Mouse (Mus musculus): Measurements from ENCODE around the gene Csf2rb. TPM values are rescaled to one million over a fixed set of nuclear protein-coding genes. Genes with fewer than 3 reads are reported as not detected.

Gene Csf2rb
- polyA plus RNA-seq, 1 experiment from 2014 or later = 1.0 TPM

DNA sequence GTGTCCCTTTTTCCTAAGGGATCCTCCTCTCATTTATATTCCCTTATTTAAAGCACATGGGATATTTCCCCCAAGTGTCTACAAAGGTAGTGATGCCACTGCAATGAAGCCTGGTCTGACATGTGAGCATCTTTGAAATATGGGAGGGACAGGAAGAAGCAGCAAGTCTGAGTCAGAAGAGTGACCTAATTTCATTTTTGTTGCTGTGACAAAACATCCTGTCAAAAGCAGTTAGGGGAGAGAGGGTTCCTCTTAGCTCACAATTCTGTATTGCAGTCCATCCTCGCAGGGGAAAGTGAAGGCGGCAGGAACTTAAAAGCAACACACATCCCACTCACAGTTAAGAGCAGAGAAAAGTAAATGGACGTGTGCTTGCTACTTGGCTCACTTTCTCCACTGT lies 65.3 kb downstream of the Csf2rb start:
- Histone ChIP-seq H3K27me3 (ENCODE audit: control insufficient read depth, insufficient read depth, low read length) (no peaks in the 10 kb centered on the region), H3K9me3 (ENCODE audit: control insufficient read depth, low read length) (no peaks in the 10 kb centered on the region), H3K4me3 (replicated peaks; ENCODE audit: low read depth, low read length) (no peak overlapping the region), H3K4me2 (ENCODE audit: low read length) (no peak overlapping the region), H3K27ac (replicated peaks; ENCODE audit: low read depth, low read length) (no peak overlapping the region), H3K36me3 (ENCODE audit: control insufficient read depth, insufficient read depth, low read length) (no peaks in the 10 kb centered on the region), H3K4me1 (ENCODE audit: control insufficient read depth, insufficient read depth, low read length) (no peaks in the 10 kb centered on the region), H3K9ac (replicated peaks; ENCODE audit: low read length) (no peak overlapping the region)
- 85% methylated on average over 3 of the region's 3 CpGs for WGBS
- DNase-seq (no peak), ATAC-seq (ENCODE audit: low FRiP score, low TSS enrichment) (no peak)

DNA sequence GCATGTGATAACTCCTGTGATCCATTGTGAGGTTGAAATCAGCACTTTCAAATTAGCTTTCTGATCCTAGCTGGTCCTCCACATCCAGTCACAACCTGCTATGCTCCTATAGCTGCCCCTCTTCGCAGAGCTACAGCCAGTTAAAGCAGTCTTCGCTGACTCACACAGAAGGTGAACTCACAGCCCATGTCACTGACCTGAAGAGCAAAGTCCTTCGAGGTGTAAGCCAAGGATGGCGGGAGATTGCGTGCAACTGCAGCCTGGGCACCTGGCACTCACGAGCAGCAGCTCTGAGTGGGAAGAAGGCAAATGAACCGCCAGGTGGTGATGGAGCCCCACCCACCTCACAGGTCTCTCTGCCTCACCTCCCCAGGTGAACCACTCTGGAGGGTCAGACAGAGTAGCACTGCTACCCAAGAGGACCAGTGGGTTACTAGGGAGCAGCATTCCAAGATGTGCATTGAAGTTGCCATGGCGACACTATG lies 70.0 kb downstream of the Csf2rb start, which contains the start of gene Tex33:
Tex33 (minus strand) TSS at position 435 of the 485 bp plus-strand sequence.
- WGBS = 85% methylated on average over 8 of the region's 8 CpGs
- ATAC-seq (ENCODE audit: low FRiP score, low TSS enrichment) (no peak), DNase-seq (no peak)
- Histone ChIP-seq H3K27me3 (ENCODE audit: control insufficient read depth, insufficient read depth, low read length) (no peaks in the 10 kb centered on the region), H3K9ac (replicated peaks; ENCODE audit: low read length) (no peak within 1 kb of the TSS), H3K27ac (replicated peaks; ENCODE audit: low read depth, low read length) (no peak within 1 kb of the TSS), H3K4me3 (replicated peaks; ENCODE audit: low read depth, low read length) (no peak within 1 kb of the TSS), H3K36me3 (ENCODE audit: control insufficient read depth, insufficient read depth, low read length) (no peaks in the 10 kb centered on the region), H3K4me1 (ENCODE audit: control insufficient read depth, insufficient read depth, low read length) (no peaks in the 10 kb centered on the region), H3K4me2 (ENCODE audit: low read length) (no peak within 1 kb of the TSS), H3K9me3 (ENCODE audit: control insufficient read depth, low read length) (no peaks in the 10 kb centered on the region)

DNA sequence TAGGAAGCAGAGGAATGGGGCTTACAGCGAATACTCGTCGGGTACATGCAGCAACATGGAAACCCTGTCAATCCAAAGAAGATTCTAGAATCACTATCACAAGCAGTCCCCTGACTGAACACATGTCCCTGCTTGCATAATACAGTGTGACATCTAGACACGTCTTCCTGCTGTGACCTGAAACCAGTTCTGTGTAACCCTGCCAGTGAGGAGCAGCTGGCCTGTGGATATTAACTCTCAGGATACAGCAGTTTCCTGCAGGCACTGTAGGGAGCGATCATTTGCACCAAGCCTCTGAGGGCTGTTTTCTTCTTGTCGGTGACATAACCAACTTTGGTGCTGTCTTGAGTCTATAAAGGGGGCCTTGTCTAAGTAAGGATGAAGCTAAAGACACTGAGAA lies 75.8 kb downstream of the Csf2rb start:
- H3K27ac ChIP-seq (replicated peaks; ENCODE audit: low read depth, low read length) = no peak overlapping the region
- H3K4me2 ChIP-seq (ENCODE audit: low read length) = no peak overlapping the region
- 75% methylated on average over 6 of the region's 6 CpGs for WGBS
- ATAC-seq (ENCODE audit: low FRiP score, low TSS enrichment) (no peak), DNase-seq (no peak)
- peaks cover 10% of the 10 kb centered on the region; the same call in 1 of the 2 replicates for H3K4me1 ChIP-seq (ENCODE audit: control insufficient read depth, insufficient read depth, low read length)
- no peak overlapping the region for H3K4me3 ChIP-seq (replicated peaks; ENCODE audit: low read depth, low read length)
- no peaks in the 10 kb centered on the region for H3K36me3 ChIP-seq (ENCODE audit: control insufficient read depth, insufficient read depth, low read length)
- no peaks in the 10 kb centered on the region for H3K9me3 ChIP-seq (ENCODE audit: control insufficient read depth, low read length)
- no peaks in the 10 kb centered on the region for H3K27me3 ChIP-seq (ENCODE audit: control insufficient read depth, insufficient read depth, low read length)
- no peak overlapping the region for H3K9ac ChIP-seq (replicated peaks; ENCODE audit: low read length)

DNA sequence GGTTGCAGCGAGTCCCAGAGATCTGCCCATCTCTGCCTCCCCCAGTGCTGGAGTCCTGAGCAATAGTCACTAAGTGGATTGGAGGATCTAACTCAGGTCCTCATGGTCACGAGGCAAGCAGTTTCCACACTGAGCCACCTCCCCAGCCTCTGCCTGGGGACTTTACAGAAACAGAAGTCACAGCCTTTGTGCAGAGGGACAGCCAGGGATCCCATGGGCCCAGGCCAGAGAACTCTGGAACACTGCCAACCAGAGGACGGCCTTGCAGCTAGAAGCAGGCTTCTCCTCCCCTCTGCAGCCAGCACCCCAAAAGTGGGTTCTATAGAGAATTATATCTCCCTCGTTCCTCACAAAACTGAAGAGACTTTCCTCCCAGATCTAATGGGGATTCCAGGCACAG lies 76.4 kb downstream of the Csf2rb start:
- Histone ChIP-seq H3K36me3 (ENCODE audit: control insufficient read depth, insufficient read depth, low read length) (no peaks in the 10 kb centered on the region), H3K9ac (replicated peaks; ENCODE audit: low read length) (no peak overlapping the region), H3K9me3 (ENCODE audit: control insufficient read depth, low read length) (no peaks in the 10 kb centered on the region), H3K27ac (replicated peaks; ENCODE audit: low read depth, low read length) (no peak overlapping the region), H3K4me2 (ENCODE audit: low read length) (no peak overlapping the region), H3K4me3 (replicated peaks; ENCODE audit: low read depth, low read length) (no peak overlapping the region), H3K4me1 (ENCODE audit: control insufficient read depth, insufficient read depth, low read length) (peaks cover 10% of the 10 kb centered on the region; the same call in 1 of the 2 replicates), H3K27me3 (ENCODE audit: control insufficient read depth, insufficient read depth, low read length) (no peaks in the 10 kb centered on the region)
- peak; percentile 34 for DNase-seq
- 68% methylated on average over 4 of the region's 4 CpGs for WGBS
- no peak for ATAC-seq (ENCODE audit: low FRiP score, low TSS enrichment)

DNA sequence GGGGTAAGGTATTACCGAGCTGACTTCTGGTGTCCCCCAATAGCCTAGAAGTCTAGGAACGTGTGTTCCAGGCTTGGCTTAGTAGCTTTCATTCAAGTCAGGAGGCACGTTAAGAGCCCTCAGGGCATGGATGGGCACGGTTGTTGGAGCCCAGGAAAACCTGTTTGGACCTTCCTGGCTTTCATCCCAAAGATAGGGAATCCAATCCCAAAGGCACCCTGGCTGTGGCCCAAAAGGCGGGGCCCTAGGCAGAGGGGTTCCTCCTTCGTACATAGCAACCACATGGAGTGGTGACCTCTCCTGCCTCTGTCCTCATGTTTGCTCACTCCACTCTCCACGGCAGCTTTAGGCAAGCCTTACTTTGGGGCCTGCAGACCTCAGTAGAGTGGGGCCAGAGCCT lies 76.9 kb downstream of the Csf2rb start:
- ATAC-seq (ENCODE audit: low FRiP score, low TSS enrichment) = no peak
- Histone ChIP-seq H3K36me3 (ENCODE audit: control insufficient read depth, insufficient read depth, low read length) (no peaks in the 10 kb centered on the region), H3K4me2 (ENCODE audit: low read length) (no peak overlapping the region), H3K4me3 (replicated peaks; ENCODE audit: low read depth, low read length) (no peak overlapping the region), H3K9me3 (ENCODE audit: control insufficient read depth, low read length) (no peaks in the 10 kb centered on the region), H3K9ac (replicated peaks; ENCODE audit: low read length) (no peak overlapping the region), H3K27me3 (ENCODE audit: control insufficient read depth, insufficient read depth, low read length) (no peaks in the 10 kb centered on the region), H3K27ac (replicated peaks; ENCODE audit: low read depth, low read length) (no peak overlapping the region), H3K4me1 (ENCODE audit: control insufficient read depth, insufficient read depth, low read length) (peaks cover 10% of the 10 kb centered on the region; the same call in 1 of the 2 replicates)
- DNase-seq = no peak
- WGBS = 81% methylated on average over 7 of the region's 7 CpGs

DNA sequence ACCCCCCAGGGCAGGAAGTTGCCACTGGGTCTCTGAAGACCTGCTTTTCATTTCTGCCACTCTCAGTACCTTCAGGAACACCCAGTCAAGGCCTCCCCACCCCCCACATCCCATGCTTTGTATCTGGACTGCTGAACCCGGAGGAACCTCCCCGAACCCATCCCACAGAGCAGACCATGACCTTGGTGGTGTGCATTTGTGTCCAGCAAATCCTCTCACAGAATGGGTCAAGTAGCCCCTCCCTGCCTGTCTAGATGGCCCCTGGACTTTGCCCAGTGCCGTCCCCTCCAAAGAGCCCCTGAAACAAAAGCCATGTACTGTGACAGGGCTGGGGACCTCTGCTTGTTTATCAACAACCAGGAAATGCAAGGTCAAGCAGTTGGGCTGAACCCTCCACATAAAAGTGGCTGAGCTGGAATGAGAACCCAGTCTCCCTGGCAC lies 77.8 kb downstream of the Csf2rb start:
- WGBS = 47% methylated on average over 3 of the region's 3 CpGs
- Histone ChIP-seq H3K27ac (replicated peaks; ENCODE audit: low read depth, low read length) (no peak overlapping the region), H3K9ac (replicated peaks; ENCODE audit: low read length) (no peak overlapping the region), H3K4me1 (ENCODE audit: control insufficient read depth, insufficient read depth, low read length) (peaks cover 10% of the 10 kb centered on the region; the same call in 1 of the 2 replicates), H3K36me3 (ENCODE audit: control insufficient read depth, insufficient read depth, low read length) (no peaks in the 10 kb centered on the region), H3K9me3 (ENCODE audit: control insufficient read depth, low read length) (no peaks in the 10 kb centered on the region), H3K4me2 (ENCODE audit: low read length) (no peak overlapping the region), H3K27me3 (ENCODE audit: control insufficient read depth, insufficient read depth, low read length) (0 out of 2 replicates have a peak, but pooled peaks cover 3% of the 10 kb centered on the region), H3K4me3 (replicated peaks; ENCODE audit: low read depth, low read length) (no peak overlapping the region)
- DNase-seq = no peak
- ATAC-seq (ENCODE audit: low FRiP score, low TSS enrichment) = no peak

Small RNA genes lying within 50 kb of the gene (microRNA-seq; reads per million reads assigned to microRNA genes)
- not detected for gene Mir7676-1
- gene Mir7676-2 = not detected

Other genes with a start within 250 kb of the Csf2rb start
- gene Cacng2, start 205.7 kb upstream of the Csf2rb start, polyA plus RNA-seq (2014; fragmentation: Nextera tagmentation; extraction: Ambion mirVana) = 12.7 and 19.7 TPM in 2 replicates
- 102 and 110 TPM in 2 replicates for gene Ift27, start 151.6 kb upstream of the Csf2rb start, polyA plus RNA-seq (2014; fragmentation: Nextera tagmentation; extraction: Ambion mirVana)
- 7.2 and 9.6 TPM in 2 replicates for gene Pvalb, start 119.4 kb upstream of the Csf2rb start, polyA plus RNA-seq (2014; fragmentation: Nextera tagmentation; extraction: Ambion mirVana)
- 0.47 and 0.96 TPM in 2 replicates for gene Ncf4, start 81.0 kb upstream of the Csf2rb start, polyA plus RNA-seq (2014; fragmentation: Nextera tagmentation; extraction: Ambion mirVana)
- 0.47 TPM in 1 of 2 replicates, not detected in the other for gene Csf2rb2, start 20.0 kb upstream of the Csf2rb start, polyA plus RNA-seq (2014; fragmentation: Nextera tagmentation; extraction: Ambion mirVana)
- gene Tex33, start 70.2 kb downstream of the Csf2rb start, polyA plus RNA-seq (2014; fragmentation: Nextera tagmentation; extraction: Ambion mirVana) = not detected in 2 replicates
- 11.8 and 15.2 TPM in 2 replicates for gene Tst, start 80.2 kb downstream of the Csf2rb start, polyA plus RNA-seq (2014; fragmentation: Nextera tagmentation; extraction: Ambion mirVana)
- 4.7 and 6.6 TPM in 2 replicates for gene Mpst, start 80.7 kb downstream of the Csf2rb start, polyA plus RNA-seq (2014; fragmentation: Nextera tagmentation; extraction: Ambion mirVana)
- 120 and 154 TPM in 2 replicates for gene Kctd17, start 102.8 kb downstream of the Csf2rb start, polyA plus RNA-seq (2014; fragmentation: Nextera tagmentation; extraction: Ambion mirVana)
- gene Tmprss6, start 142.9 kb downstream of the Csf2rb start, polyA plus RNA-seq (2014; fragmentation: Nextera tagmentation; extraction: Ambion mirVana) = 0.26 and 0.43 TPM in 2 replicates
- gene Il2rb, start 169.5 kb downstream of the Csf2rb start, polyA plus RNA-seq (2014; fragmentation: Nextera tagmentation; extraction: Ambion mirVana) = 0.08 and 0.11 TPM in 2 replicates
- 5.6 and 7.3 TPM in 2 replicates for gene C1qtnf6, start 205.7 kb downstream of the Csf2rb start, polyA plus RNA-seq (2014; fragmentation: Nextera tagmentation; extraction: Ambion mirVana)
- gene Sstr3, start 218.9 kb downstream of the Csf2rb start, polyA plus RNA-seq (2014; fragmentation: Nextera tagmentation; extraction: Ambion mirVana) = 0.18 and 0.23 TPM in 2 replicates
- gene Rac2, start 247.0 kb downstream of the Csf2rb start, polyA plus RNA-seq (2014; fragmentation: Nextera tagmentation; extraction: Ambion mirVana) = 3.7 and 7.0 TPM in 2 replicates